Mouse (Mus musculus): Measurements from ENCODE around the gene Pdss2. TPM values are rescaled to one million over a fixed set of nuclear protein-coding genes. Genes with fewer than 3 reads are reported as not detected.

Pdss2 gene
- total RNA-seq, 2 experiments from 2014 or later = 16.8 to 25.0 TPM

DNA sequence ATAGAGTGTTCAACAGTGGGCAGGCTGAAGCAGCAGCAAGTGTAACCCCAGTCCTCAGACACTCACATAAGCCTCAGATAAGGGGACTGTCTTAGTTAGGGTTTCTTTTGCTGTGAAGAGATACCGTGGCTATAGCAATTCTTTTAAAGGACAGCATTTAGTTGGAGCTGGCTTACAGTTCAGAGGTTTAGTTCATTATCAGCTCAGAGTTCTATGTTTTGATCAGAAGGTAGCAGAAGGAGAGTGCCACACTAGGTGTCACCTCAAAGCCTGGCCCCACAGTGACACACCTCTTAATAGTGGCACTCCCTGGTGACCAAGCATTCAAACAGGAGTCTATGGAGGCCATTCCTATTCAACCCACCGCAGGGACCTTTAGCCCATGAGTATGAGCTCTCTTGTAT lies 70.0 kb downstream of the Pdss2 start:
- no peak for TF ChIP-seq CTCF (IDR thresholded peaks at IDR 0.05)
- no peak for DNase-seq
- Histone ChIP-seq H3K27ac (no peak overlapping the region), H3K4me3 (no peak overlapping the region)
- intact Hi-C loops (cut with DNase I) = no loop called here

DNA sequence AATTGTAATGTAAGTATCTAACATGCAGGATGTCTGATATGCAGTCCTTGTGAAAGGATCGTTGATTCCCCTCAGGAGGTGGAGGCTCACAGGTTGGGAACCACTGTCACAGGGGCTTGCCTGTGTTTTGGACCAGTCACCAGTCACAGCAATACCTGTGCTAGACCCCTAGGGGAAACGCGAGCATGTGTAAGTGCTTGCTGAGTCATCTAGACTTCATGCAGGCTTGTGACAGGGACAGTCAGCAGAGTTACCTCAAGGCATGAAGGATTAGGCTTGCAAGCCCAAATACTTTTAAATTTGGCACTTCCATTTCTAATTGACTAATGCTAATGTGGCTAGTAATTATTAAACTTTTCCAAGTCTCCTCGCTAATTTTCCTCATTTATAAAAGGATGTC lies 71.2 kb downstream of the Pdss2 start:
- Histone ChIP-seq H3K27ac (no peak overlapping the region), H3K4me3 (no peak overlapping the region)
- intact Hi-C loops (cut with DNase I) = no loop called here
- no peak for TF ChIP-seq CTCF (IDR thresholded peaks at IDR 0.05)
- DNase-seq = no peak

DNA sequence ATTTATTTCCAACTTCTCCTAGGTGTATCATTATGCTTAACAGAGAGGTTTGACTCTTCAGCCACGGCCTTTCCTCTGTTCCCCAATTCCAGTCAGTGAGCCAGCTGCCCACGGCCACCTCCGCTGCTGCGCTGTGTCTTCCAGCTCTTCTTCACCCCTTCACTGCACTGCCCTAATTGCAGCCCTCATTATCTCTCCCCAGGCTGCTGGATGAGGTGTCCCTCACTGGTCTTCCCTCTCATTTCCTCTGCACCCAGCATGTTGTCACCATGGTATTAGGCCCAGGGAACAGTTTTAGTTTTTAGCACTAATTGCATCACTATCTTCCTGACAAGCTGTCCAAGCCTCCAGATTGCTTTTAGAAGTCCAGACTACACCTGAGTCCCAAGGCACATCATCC lies 73.0 kb downstream of the Pdss2 start:
- H3K4me3 ChIP-seq = no peak overlapping the region
- intact Hi-C loops (cut with DNase I) = no loop called here
- DNase-seq = no peak
- no peak for TF ChIP-seq CTCF (IDR thresholded peaks at IDR 0.05)
- H3K27ac ChIP-seq = no peak overlapping the region

DNA sequence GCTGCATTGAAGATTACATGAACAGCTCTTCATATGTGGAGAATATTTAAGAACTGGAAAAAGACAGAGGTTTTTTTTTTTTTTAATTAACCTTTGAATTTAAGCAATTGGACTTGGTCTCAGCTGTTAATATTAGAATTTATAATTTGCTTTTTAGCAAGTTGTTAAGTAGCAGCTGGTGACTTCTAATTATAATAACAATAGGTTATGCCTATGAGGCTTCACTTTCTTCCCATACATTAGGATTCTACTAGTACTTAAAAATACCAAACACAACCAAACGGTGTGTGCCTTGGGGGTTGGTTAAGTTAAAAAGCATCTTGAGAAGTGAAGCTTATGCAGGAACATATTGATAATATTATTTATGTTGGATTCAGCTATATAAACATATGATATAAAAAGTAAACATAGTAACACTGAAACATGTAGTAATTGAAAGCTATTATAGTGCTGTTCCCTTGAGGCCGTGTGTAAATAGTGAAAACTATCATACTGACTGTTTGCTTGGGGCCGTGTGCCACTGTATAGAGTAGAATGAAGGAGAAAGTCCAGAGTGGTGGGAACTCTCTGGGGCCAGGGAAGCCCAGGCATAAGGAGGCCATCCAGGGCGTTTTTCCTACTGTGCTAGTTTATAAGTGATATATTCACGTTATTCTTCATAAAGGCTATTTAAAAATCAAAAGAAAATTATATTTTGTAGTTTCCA lies 87.0 kb downstream of the Pdss2 start:
- DNase-seq = no peak
- intact Hi-C loops (cut with DNase I) = no loop called here
- H3K27ac ChIP-seq = no peak overlapping the region
- TF ChIP-seq CTCF (IDR thresholded peaks at IDR 0.05) = no peak
- no peak overlapping the region for H3K4me3 ChIP-seq

DNA sequence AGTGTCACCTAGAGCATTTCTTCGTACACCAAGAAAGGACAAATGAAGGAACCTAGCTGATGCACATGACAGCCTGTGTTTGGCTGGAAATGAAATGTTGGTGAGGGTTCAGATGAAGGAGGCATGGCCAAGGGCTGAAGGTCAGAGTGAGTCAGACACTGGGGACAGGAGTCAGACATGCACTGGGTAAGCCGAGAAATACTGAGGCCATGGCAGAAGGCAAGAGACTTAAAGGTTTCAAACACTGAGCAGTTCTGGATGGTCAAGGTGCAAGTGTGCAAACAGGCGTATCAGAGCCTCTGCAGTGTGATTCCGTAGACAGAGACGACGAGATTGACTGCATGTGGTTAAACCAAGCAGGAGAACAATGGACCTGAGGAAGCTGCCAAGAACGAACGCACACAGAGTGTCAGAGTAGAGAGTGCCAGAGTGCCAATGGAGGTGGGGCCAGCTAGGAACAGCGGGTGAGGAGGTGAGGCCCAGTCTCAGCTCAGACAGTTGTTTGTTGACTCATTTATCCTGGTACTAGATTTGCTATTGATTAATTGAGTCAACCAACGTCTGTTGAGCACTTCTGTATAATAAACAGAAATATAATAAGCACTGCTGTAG lies 89.6 kb downstream of the Pdss2 start:
- no peak for DNase-seq
- TF ChIP-seq CTCF (IDR thresholded peaks at IDR 0.05) = no peak
- no peak overlapping the region for H3K4me3 ChIP-seq
- no peak overlapping the region for H3K27ac ChIP-seq
- intact Hi-C loops (cut with DNase I) = no loop called here

DNA sequence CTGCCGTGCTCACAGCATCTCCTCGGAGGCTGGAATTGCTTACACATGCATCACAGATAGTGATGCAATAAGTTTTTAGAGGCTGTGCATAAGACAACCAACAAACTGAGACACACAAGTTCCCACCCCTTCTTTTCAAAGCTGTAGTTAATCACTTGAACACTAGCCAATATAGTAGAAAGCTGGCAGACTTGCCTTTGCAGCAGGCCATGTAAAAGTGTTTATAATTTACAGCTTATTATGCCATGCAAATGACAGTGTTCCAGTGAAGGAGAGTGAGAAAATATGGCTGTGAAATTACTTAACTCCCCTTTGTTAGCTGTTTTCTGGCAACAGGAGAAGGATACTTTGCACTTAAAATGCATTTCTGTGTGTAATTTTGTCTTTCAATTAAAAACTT lies 90.9 kb downstream of the Pdss2 start:
- Histone ChIP-seq H3K27ac (no peak overlapping the region), H3K4me3 (no peak overlapping the region)
- DNase-seq = no peak
- no peak for TF ChIP-seq CTCF (IDR thresholded peaks at IDR 0.05)
- intact Hi-C loops (cut with DNase I) = no loop called here

DNA sequence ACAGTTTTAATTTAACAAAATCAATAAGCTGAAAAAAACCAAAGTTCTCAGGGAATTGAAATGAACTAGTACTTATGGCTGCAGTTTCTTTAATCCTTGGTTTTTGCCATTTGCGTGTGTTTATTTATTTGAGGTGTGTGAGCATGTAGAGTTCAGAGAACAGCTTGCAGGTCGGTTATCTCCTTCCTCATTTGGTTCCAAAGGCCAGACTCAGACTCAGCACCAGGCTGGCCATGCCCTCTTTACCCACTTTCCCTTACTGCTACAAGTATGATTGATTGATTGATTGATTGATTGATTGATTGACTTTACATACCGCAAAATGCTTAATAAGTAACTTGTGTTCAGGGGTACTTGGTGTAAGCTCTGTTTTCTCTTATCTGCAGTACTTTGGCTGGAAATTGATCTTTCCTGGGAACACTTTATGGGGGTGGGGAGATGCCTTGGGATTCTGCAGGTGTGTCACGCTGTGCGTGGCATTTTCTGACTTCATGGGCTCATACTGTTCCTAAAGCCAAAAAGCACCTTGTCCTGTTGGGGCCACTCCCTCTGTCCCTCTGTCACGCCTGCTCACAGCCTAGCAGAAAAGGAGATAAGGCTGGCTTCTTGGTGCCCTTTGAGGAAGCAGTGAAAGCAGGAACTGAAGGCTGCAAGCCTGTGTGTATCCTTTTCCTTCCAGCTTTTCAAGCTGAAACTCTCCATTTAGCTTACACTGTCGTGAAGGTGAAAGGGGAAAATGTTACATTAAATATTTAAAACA lies 91.6 kb downstream of the Pdss2 start:
- Histone ChIP-seq H3K27ac (no peak overlapping the region), H3K4me3 (no peak overlapping the region)
- no peak for DNase-seq
- intact Hi-C loops (cut with DNase I) = no loop called here
- TF ChIP-seq CTCF (IDR thresholded peaks at IDR 0.05) = no peak

DNA sequence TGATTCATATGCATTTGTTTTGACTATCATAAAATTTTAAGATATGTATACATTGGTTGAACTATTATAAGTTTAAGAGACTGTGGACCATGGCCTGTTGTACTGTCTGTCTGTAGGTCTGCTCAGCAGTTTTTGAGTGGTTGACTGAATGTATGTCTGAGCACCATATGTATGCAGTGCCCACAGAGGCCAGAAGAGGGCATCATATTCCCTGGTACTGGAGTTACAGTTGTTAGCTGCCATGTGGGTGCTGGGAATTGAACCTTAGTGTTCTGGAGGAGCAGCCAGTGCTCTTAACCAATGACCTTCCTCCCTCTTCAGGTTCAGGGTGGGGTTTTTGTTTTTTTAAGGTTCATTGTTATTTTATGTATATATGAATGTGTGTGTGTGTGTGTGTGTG lies 93.9 kb downstream of the Pdss2 start:
- no peak for DNase-seq
- Histone ChIP-seq H3K4me3 (no peak overlapping the region), H3K27ac (no peak overlapping the region)
- intact Hi-C loops (cut with DNase I) = no loop called here
- TF ChIP-seq CTCF (IDR thresholded peaks at IDR 0.05) = no peak; the same call in 1 of the 2 replicates

DNA sequence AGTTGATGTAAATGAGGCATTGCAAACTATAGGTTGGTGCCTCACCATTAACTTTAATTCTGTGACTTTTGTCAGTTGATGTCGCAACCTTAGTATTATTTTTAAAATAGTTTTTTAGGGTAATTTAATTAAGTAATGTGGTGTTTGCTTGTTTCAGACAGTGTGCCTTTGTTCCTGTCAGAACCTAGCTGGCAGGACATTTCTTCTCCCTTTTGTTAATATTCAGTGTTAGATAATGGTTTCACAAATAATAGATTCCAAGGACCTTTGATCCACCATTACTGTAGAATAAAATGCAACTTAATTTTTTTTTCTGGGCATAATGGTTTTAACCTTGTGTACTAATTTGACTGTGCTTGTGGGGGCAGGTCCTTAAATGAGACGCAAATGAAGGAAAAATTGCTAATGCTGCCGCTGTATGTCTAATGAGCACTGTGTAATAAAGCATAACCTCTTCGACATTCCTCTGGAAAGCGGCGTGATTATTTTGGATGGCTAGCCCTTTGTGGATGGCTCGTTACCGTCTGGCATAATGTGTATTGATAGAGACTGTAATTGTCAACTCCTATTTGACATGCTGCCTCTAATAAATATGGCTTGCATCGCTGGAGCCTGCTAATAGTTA lies 96.2 kb downstream of the Pdss2 start:
- Histone ChIP-seq H3K27ac (no peak overlapping the region), H3K4me3 (no peak overlapping the region)
- no peak for DNase-seq
- no peak for TF ChIP-seq CTCF (IDR thresholded peaks at IDR 0.05)
- intact Hi-C loops (cut with DNase I) = no loop called here

DNA sequence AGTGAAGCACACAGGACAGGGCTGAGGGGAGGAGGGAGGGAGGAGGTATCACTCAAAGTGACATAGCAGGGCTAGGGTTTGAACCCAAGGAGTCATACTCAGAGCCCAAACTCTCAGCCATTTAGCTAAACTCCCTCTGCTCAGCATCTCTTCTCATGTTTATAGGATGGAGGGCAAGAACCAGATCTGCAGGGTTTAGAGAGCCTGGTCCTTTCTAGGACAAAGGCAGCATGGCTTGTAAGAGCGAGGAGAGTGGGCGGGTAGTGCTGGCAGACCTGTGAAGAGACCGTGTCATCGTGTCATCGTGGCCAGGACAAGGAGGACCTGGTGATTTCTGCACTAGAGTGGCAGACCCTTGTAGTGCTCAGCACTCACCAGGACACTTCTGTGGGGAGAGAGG lies 99.7 kb downstream of the Pdss2 start:
- intact Hi-C loops (cut with DNase I) = no loop called here
- DNase-seq = no peak
- Histone ChIP-seq H3K4me3 (no peak overlapping the region), H3K27ac (no peak overlapping the region)
- TF ChIP-seq CTCF (IDR thresholded peaks at IDR 0.05) = no peak

DNA sequence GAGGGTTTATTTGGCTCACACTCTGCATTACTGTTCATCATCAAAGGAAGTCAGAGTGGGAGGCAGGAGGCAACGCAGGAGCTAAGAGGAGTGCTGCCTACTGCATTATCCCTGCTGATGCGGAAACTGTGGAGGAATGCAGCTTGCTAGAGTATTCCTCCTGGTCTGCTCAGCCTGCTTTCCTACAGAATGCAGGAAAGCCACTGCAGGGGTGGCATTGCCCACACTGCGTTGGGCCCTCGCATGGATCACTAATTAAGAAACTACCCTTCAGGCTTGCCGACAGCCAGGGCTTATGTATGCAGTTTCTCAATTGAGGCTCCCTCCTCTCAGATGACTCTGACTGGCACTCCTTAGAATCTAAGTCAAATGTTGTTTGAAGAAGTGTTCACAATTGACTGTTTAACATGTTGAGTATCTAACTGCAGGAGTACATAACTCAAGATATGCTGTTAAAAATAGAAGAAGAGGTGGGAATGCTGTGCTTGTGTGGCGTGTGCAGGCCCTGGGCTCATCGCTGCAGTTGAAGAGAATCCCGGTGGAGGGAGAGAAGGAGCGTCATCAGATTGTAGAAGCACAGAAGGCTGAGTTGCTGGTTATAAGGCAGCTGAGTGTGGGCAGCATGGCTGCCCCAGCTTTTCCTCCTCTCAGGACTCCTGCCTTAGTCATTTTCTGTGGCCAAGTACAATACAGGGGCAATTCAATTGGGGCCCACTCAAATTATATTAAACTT lies 101.3 kb downstream of the Pdss2 start:
- no peak for DNase-seq
- Histone ChIP-seq H3K27ac (no peak overlapping the region), H3K4me3 (no peak overlapping the region)
- intact Hi-C loops (cut with DNase I) = no loop called here
- TF ChIP-seq CTCF (IDR thresholded peaks at IDR 0.05) = no peak

DNA sequence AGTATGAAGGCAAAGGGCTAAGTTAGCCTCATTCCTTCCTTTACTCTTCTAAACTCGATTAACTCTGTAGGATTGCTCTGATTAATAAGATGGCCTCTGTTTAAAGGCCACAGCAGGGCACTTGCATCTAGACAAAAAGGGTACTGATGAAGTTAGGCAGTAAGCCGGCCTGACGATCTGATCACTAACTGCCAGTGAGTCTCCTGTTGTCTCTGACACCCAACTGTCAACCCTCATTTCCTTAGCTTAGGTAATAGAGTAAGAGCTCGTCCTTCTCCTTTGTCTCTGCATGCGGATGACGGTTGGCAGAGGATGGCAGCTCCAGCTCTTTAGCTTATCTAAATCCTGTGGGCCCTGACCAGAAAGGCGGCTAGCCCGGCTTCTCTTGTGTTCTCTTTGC lies 102.1 kb downstream of the Pdss2 start:
- DNase-seq = no peak
- Histone ChIP-seq H3K4me3 (no peak overlapping the region), H3K27ac (no peak overlapping the region)
- intact Hi-C loops (cut with DNase I) = no loop called here
- TF ChIP-seq CTCF (IDR thresholded peaks at IDR 0.05) = no peak

Measured in gastrocnemius, adult 2 months (tissue).